Mouse (Mus musculus): Measurements from ENCODE around the gene Snupn. TPM values are rescaled to one million over a fixed set of nuclear protein-coding genes. Genes with fewer than 3 reads are reported as not detected.
A peak's percentile ranks its signal among the peaks of the same experiment; 100 is the strongest.
"Not testable (repeated sequence)": the region's sequence is repeated elsewhere in the genome, so short reads cannot be mapped to it uniquely, and the experiment has no call there.

The Snupn gene
- polyA plus RNA-seq, 1 experiment: 12.8 TPM

GRCm38 (mm10) chr9:56938374-56938773 is 12.3 kb upstream of the Snupn start:
- Histone ChIP-seq H3ac (ENCODE audit: control insufficient read depth, insufficient read length) (peak overlapping the region; percentile 77), H3K36me3 (ENCODE audit: control insufficient read depth, insufficient read depth) (peaks cover 4% of the 10 kb centered on the region), H3K79me2 (ENCODE audit: control insufficient read depth, insufficient read depth) (peaks cover 30% of the 10 kb centered on the region), H3K4me2 (ENCODE audit: low read depth) (peak overlapping the region; percentile 77), H3K27me3 (ENCODE audit: control insufficient read depth, insufficient read depth, insufficient read length) (no peaks in the 10 kb centered on the region), H3K4me3 (peak overlapping the region; percentile 93)
- TF ChIP-seq USF1 (IDR thresholded peaks at IDR 0.05; ENCODE audit: low read depth) (no peak), POLR2AphosphoS2 (IDR thresholded peaks at IDR 0.05; ENCODE audit: insufficient read length, low read depth) (no peak)

- not testable (repeated sequence) for H3ac ChIP-seq (ENCODE audit: control insufficient read depth, insufficient read length); H3K79me2 ChIP-seq (ENCODE audit: control insufficient read depth, insufficient read depth); H3K4me2 ChIP-seq (ENCODE audit: low read depth); H3K4me3 ChIP-seq; H3K27me3 ChIP-seq (ENCODE audit: control insufficient read depth, insufficient read depth, insufficient read length); H3K36me3 ChIP-seq (ENCODE audit: control insufficient read depth, insufficient read depth)
Observed at GRCm38 (mm10) chr9:56947481-56947880, 3.2 kb upstream of the Snupn start.

GRCm38 (mm10) chr9:56948699-56949098 is 2.0 kb upstream of the Snupn start:
- not testable (repeated sequence) for H3K4me3 ChIP-seq; H3ac ChIP-seq (ENCODE audit: control insufficient read depth, insufficient read length); H3K27me3 ChIP-seq (ENCODE audit: control insufficient read depth, insufficient read depth, insufficient read length); H3K36me3 ChIP-seq (ENCODE audit: control insufficient read depth, insufficient read depth); H3K4me2 ChIP-seq (ENCODE audit: low read depth); H3K79me2 ChIP-seq (ENCODE audit: control insufficient read depth, insufficient read depth)

- no peaks in the 10 kb centered on the region for H3K36me3 ChIP-seq (ENCODE audit: control insufficient read depth, insufficient read depth)
- peak overlapping the region; percentile 60 for H3K4me3 ChIP-seq
- no peaks in the 10 kb centered on the region for H3K79me2 ChIP-seq (ENCODE audit: control insufficient read depth, insufficient read depth)
- H3ac ChIP-seq (ENCODE audit: control insufficient read depth, insufficient read length): peak overlapping the region; percentile 54
- peak overlapping the region; percentile 73 for H3K4me2 ChIP-seq (ENCODE audit: low read depth)
- TF ChIP-seq MYOD1 (IDR thresholded peaks at IDR 0.05; ENCODE audit: control insufficient read depth in 1 of 3, insufficient read length in 2 of 3, low read depth in 2 of 3): no peak
- no peak for TF ChIP-seq E2F4 (IDR thresholded peaks at IDR 0.05; ENCODE audit: insufficient read depth)
- no peak for TF ChIP-seq POLR2A (IDR thresholded peaks at IDR 0.05; ENCODE audit: insufficient read length, low read depth)
- TF ChIP-seq REST (IDR thresholded peaks at IDR 0.05; ENCODE audit: insufficient read depth, insufficient read length): no peak
- no peak for TF ChIP-seq POLR2AphosphoS2 (IDR thresholded peaks at IDR 0.05; ENCODE audit: insufficient read length, low read depth)
- TF ChIP-seq TCF12 (IDR thresholded peaks at IDR 0.05; ENCODE audit: insufficient read depth, poor library complexity, severe bottlenecking): no peak
- TF ChIP-seq MYOG (IDR thresholded peaks at IDR 0.05; ENCODE audit: control insufficient read depth in 1 of 3, insufficient read depth in 1 of 3, insufficient read length in 2 of 3, low read depth in 2 of 3): no peak
- no peak for TF ChIP-seq CEBPB (IDR thresholded peaks at IDR 0.05; ENCODE audit: insufficient read depth, poor library complexity, severe bottlenecking)
- TF ChIP-seq SRF (IDR thresholded peaks at IDR 0.05; ENCODE audit: control insufficient read depth, insufficient read length, low read depth): no peak
- no peak for TF ChIP-seq USF1 (IDR thresholded peaks at IDR 0.05; ENCODE audit: low read depth)
- no peak for TF ChIP-seq TCF3 (IDR thresholded peaks at IDR 0.05; ENCODE audit: insufficient read length, low read depth)
- no peak for TF ChIP-seq MAX (IDR thresholded peaks at IDR 0.05; ENCODE audit: low read depth)
- H3K27me3 ChIP-seq (ENCODE audit: control insufficient read depth, insufficient read depth, insufficient read length): no peaks in the 10 kb centered on the region
Observed at GRCm38 (mm10) chr9:56949767-56950166, 911 bp upstream of the Snupn start.

- Histone ChIP-seq H3K79me2 (ENCODE audit: control insufficient read depth, insufficient read depth) (no peaks in the 10 kb centered on the region), H3ac (ENCODE audit: control insufficient read depth, insufficient read length) (no peak overlapping the region), H3K27me3 (ENCODE audit: control insufficient read depth, insufficient read depth, insufficient read length) (no peaks in the 10 kb centered on the region), H3K4me3 (no peak overlapping the region), H3K4me2 (ENCODE audit: low read depth) (no peak overlapping the region), H3K36me3 (ENCODE audit: control insufficient read depth, insufficient read depth) (no peaks in the 10 kb centered on the region)
- no peak for TF ChIP-seq USF1 (IDR thresholded peaks at IDR 0.05; ENCODE audit: low read depth)
- no peak for TF ChIP-seq MYOD1 (IDR thresholded peaks at IDR 0.05; ENCODE audit: control insufficient read depth in 1 of 3, insufficient read length in 2 of 3, low read depth in 2 of 3)
- TF ChIP-seq CEBPB (IDR thresholded peaks at IDR 0.05; ENCODE audit: insufficient read depth, poor library complexity, severe bottlenecking): no peak
- TF ChIP-seq E2F4 (IDR thresholded peaks at IDR 0.05; ENCODE audit: insufficient read depth): no peak
Observed at GRCm38 (mm10) chr9:56953562-56953961, 2.9 kb downstream of the Snupn start.

- Histone ChIP-seq H3ac (ENCODE audit: control insufficient read depth, insufficient read length) (no peak overlapping the region), H3K36me3 (ENCODE audit: control insufficient read depth, insufficient read depth) (peaks cover 7% of the 10 kb centered on the region), H3K79me2 (ENCODE audit: control insufficient read depth, insufficient read depth) (no peaks in the 10 kb centered on the region), H3K4me3 (no peak overlapping the region), H3K27me3 (ENCODE audit: control insufficient read depth, insufficient read depth, insufficient read length) (no peaks in the 10 kb centered on the region), H3K4me2 (ENCODE audit: low read depth) (no peak overlapping the region)
- TF ChIP-seq CEBPB (IDR thresholded peaks at IDR 0.05; ENCODE audit: insufficient read depth, poor library complexity, severe bottlenecking) (no peak), REST (IDR thresholded peaks at IDR 0.05; ENCODE audit: insufficient read depth, insufficient read length) (no peak), E2F4 (IDR thresholded peaks at IDR 0.05; ENCODE audit: insufficient read depth) (no peak), MYOG (IDR thresholded peaks at IDR 0.05; ENCODE audit: control insufficient read depth in 1 of 3, insufficient read depth in 1 of 3, insufficient read length in 2 of 3, low read depth in 2 of 3) (no peak), SRF (IDR thresholded peaks at IDR 0.05; ENCODE audit: control insufficient read depth, insufficient read length, low read depth) (no peak), TCF3 (IDR thresholded peaks at IDR 0.05; ENCODE audit: insufficient read length, low read depth) (no peak), USF1 (IDR thresholded peaks at IDR 0.05; ENCODE audit: low read depth) (no peak), POLR2A (IDR thresholded peaks at IDR 0.05; ENCODE audit: insufficient read length, low read depth) (no peak), TCF12 (IDR thresholded peaks at IDR 0.05; ENCODE audit: insufficient read depth, poor library complexity, severe bottlenecking) (no peak), MAX (IDR thresholded peaks at IDR 0.05; ENCODE audit: low read depth) (no peak), POLR2AphosphoS2 (IDR thresholded peaks at IDR 0.05; ENCODE audit: insufficient read length, low read depth) (no peak)
Observed at GRCm38 (mm10) chr9:56956966-56957675, 6.4 kb downstream of the Snupn start.
